Mouse (Mus musculus) forebrain, postnatal 0 days (tissue): ENCODE data around the gene Pdk4. TPM values are rescaled to one million over a fixed set of nuclear protein-coding genes. Genes with fewer than 3 reads are reported as not detected.

ENCODE experiments used
- ATAC-seq: fragments of 200-750 bp; cut with Nextera tagmentation; 2 replicates; pipeline ENCODE4 v1.8.0; 2017; ENCODE audit warnings: mild to moderate bottlenecking, moderate library complexity
- DNase-seq: peaks from one replicate; pipeline ENCODE4 v3.0.0-alpha.2; 2015
- H3K27ac ChIP-seq: fragments of 300-500 bp; sonication (generic); 2 replicates; pipeline ENCODE4 v1.5.1; 2014; ENCODE audit warnings: low read depth, mild to moderate bottlenecking, antibody characterized with exemption, low read length, moderate library complexity, mixed read lengths
- H3K27me3 ChIP-seq: fragments of 300-500 bp; sonication (generic); 2 replicates; pipeline ENCODE4 v1.6.1; 2014; ENCODE audit warnings: mild to moderate bottlenecking, low read length, mixed read lengths; ENCODE audit not compliant: insufficient read depth
- H3K36me3 ChIP-seq: fragments of 300-500 bp; sonication (generic); 2 replicates; pipeline ENCODE4 v1.6.1; 2014; ENCODE audit warnings: mild to moderate bottlenecking, moderate library complexity; ENCODE audit not compliant: insufficient read depth
- H3K4me1 ChIP-seq: fragments of 300-500 bp; sonication (generic); 2 replicates; pipeline ENCODE4 v1.6.1; 2014; ENCODE audit warnings: antibody characterized with exemption; ENCODE audit not compliant: insufficient read depth
- H3K4me2 ChIP-seq: fragments of 300-500 bp; sonication (generic); 2 replicates; pipeline ENCODE4 v1.6.1; 2014; ENCODE audit warnings: low read depth, mild to moderate bottlenecking, moderate library complexity
- H3K4me3 ChIP-seq: fragments of 300-500 bp; sonication (generic); 2 replicates; pipeline ENCODE4 v1.5.1; 2014; ENCODE audit warnings: low read depth, low read length, mixed read lengths
- H3K9ac ChIP-seq: fragments of 300-500 bp; sonication (generic); 2 replicates; pipeline ENCODE4 v1.6.1; 2014; ENCODE audit warnings: mild to moderate bottlenecking
- H3K9me3 ChIP-seq: fragments of 300-500 bp; sonication (generic); 2 replicates; pipeline ENCODE4 v1.6.1; 2016; ENCODE audit warnings: low read length
- CTCF ChIP-seq: sonication (generic); IDR thresholded peaks from 2 replicates; pipeline ENCODE4 v1.5.1; 2016; ENCODE audit warnings: antibody characterized with exemption, control low read depth, low read depth
- WGBS: fragments of 180-500 bp; shearing (Covaris S2); extraction: QIAGEN DNeasy Blood & Tissue Kit; methylation state at CpG from one replicate; pipeline ENCODE4 v1.1.7; 2014; 5-methylcytosine and 5-hydroxymethylcytosine counted together
- polyA plus RNA-seq: library from polyadenylated mRNA; unstranded; fragments of >200 nt; fragmentation: Nextera tagmentation; extraction: Ambion mirVana; gene quantifications from 2 replicates; pipeline ENCODE4 v1.2.1, GENCODE M21; 2015
- total RNA-seq: library from RNA; depleted of rRNA; stranded (reverse); fragments of >200 nt; gene quantifications from 2 replicates; pipeline ENCODE4 v1.2.3, GENCODE M21; 2014

The Pdk4 gene
- total and polyA plus RNA-seq, 2 experiments from 2014 or later = 3.0 to 3.2 TPM

GRCm38 (mm10) chr6:5447546-5447945, 48.6 kb downstream of the Pdk4 start:
- WGBS = 14% methylated on average over 6 of the region's 6 CpGs
- ATAC-seq (peak; percentile 73), DNase-seq (peak; percentile 16)
- Histone ChIP-seq H3K27ac (no peak overlapping the region), H3K9me3 (no peaks in the 10 kb centered on the region), H3K4me2 (no peak overlapping the region), H3K4me1 (peaks cover 4% of the 10 kb centered on the region; the same call in 1 of the 2 replicates), H3K9ac (no peak overlapping the region), H3K27me3 (no peaks in the 10 kb centered on the region), H3K36me3 (no peaks in the 10 kb centered on the region), H3K4me3 (no peak overlapping the region)
- no peak for TF ChIP-seq CTCF

- no peak for TF ChIP-seq CTCF
- no peaks in the 10 kb centered on the region for H3K36me3 ChIP-seq
- no peaks in the 10 kb centered on the region for H3K27me3 ChIP-seq
- peaks cover 5% of the 10 kb centered on the region; the same call in 1 of the 2 replicates for H3K4me1 ChIP-seq
- H3K4me2 ChIP-seq = no peak overlapping the region
- H3K4me3 ChIP-seq = no peak overlapping the region
- ATAC-seq (no peak), DNase-seq (no peak)
- H3K9me3 ChIP-seq = no peaks in the 10 kb centered on the region
- H3K27ac ChIP-seq = no peak overlapping the region
- 75% methylated on average over 4 of the region's 4 CpGs for WGBS
- H3K9ac ChIP-seq = no peak overlapping the region
Measured at GRCm38 (mm10) chr6:5447013-5447412, 49.1 kb downstream of the Pdk4 start.

- no peaks in the 10 kb centered on the region for H3K9me3 ChIP-seq
- H3K9ac ChIP-seq = no peak overlapping the region
- no peak overlapping the region for H3K4me3 ChIP-seq
- peaks cover 5% of the 10 kb centered on the region; the same call in 1 of the 2 replicates for H3K4me1 ChIP-seq
- 92% methylated on average over 5 of the region's 5 CpGs for WGBS
- TF ChIP-seq CTCF = no peak
- no peaks in the 10 kb centered on the region for H3K36me3 ChIP-seq
- no peak for DNase-seq
- H3K27ac ChIP-seq = no peak overlapping the region
- H3K4me2 ChIP-seq = no peak overlapping the region
- no peaks in the 10 kb centered on the region for H3K27me3 ChIP-seq
- ATAC-seq = no peak
Measured at GRCm38 (mm10) chr6:5444331-5444898, 51.7 kb downstream of the Pdk4 start.

- WGBS = 22% methylated on average over 13 of the region's 13 CpGs
- H3K27ac ChIP-seq = no peak overlapping the region
Measured at GRCm38 (mm10) chr6:5443104-5443863, 52.8 kb downstream of the Pdk4 start.

GRCm38 (mm10) chr6:5442316-5443085, 53.6 kb downstream of the Pdk4 start:
- Histone ChIP-seq H3K36me3 (no peaks in the 10 kb centered on the region), H3K9ac (no peak overlapping the region), H3K4me1 (peaks cover 5% of the 10 kb centered on the region; the same call in 1 of the 2 replicates), H3K27me3 (no peaks in the 10 kb centered on the region), H3K9me3 (no peaks in the 10 kb centered on the region), H3K27ac (no peak overlapping the region), H3K4me2 (0 out of 2 replicates have a peak overlapping the region, but pooled peaks have one; percentile 21), H3K4me3 (no peak overlapping the region)
- peak; percentile 36 for ATAC-seq
- no peak for TF ChIP-seq CTCF
- 9% methylated on average over 14 of the region's 14 CpGs for WGBS
- no peak for DNase-seq

More at GRCm38 (mm10) chr6:5443104-5443863, 52.8 kb downstream of the Pdk4 start:
- no peak overlapping the region for H3K9ac ChIP-seq
- H3K36me3 ChIP-seq = no peaks in the 10 kb centered on the region
- H3K4me2 ChIP-seq = 0 out of 2 replicates have a peak overlapping the region, but pooled peaks have one; percentile 21
- H3K9me3 ChIP-seq = no peaks in the 10 kb centered on the region
- no peak overlapping the region for H3K4me3 ChIP-seq
- H3K27me3 ChIP-seq = no peaks in the 10 kb centered on the region
- no peak for TF ChIP-seq CTCF
- H3K4me1 ChIP-seq = peaks cover 5% of the 10 kb centered on the region; the same call in 1 of the 2 replicates
- peak; percentile 81 for ATAC-seq
- DNase-seq = peak; percentile 60

- no peak overlapping the region for H3K27ac ChIP-seq
- H3K36me3 ChIP-seq = no peaks in the 10 kb centered on the region
- H3K27me3 ChIP-seq = peaks cover 1% of the 10 kb centered on the region; the same call in 1 of the 2 replicates
- no peak for DNase-seq
- peaks cover 5% of the 10 kb centered on the region; the same call in 1 of the 2 replicates for H3K4me1 ChIP-seq
- TF ChIP-seq CTCF = no peak
- H3K4me3 ChIP-seq = no peak overlapping the region
- H3K4me2 ChIP-seq = no peak overlapping the region
- 89% methylated on average over 6 of the region's 6 CpGs for WGBS
- H3K9me3 ChIP-seq = no peaks in the 10 kb centered on the region
- H3K9ac ChIP-seq = no peak overlapping the region
- ATAC-seq = no peak
Measured at GRCm38 (mm10) chr6:5441221-5441620, 54.9 kb downstream of the Pdk4 start.
